Mouse (Mus musculus): ENCODE measurements around the gene Mybph.

The Mybph gene

DNA sequence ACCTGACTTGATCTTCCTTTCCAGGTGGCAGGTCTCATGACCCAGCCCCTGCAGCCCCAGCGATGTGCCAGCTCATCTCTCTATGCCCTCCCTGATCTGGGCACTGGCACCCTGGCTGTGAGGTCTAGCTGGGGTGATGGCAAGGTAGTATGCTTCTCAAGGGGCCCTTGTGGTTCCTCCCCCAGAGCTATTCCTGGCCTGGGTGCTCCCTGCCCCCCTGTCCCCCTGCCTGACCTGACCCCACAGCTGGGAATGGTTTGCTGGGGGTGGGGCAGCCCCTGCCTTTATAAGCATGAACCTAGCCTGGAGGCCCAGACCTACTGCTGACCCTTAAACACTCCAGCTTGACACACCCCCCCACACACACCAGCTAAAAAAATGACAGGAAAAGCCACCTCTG is at the start of gene Mybph:
Gene Mybph, plus strand, starts transcription at position 323 of the 400 bp plus-strand sequence.
- no peak for DNase-seq (ENCODE audit: extremely low spot score, low read depth, low spot score)

DNA sequence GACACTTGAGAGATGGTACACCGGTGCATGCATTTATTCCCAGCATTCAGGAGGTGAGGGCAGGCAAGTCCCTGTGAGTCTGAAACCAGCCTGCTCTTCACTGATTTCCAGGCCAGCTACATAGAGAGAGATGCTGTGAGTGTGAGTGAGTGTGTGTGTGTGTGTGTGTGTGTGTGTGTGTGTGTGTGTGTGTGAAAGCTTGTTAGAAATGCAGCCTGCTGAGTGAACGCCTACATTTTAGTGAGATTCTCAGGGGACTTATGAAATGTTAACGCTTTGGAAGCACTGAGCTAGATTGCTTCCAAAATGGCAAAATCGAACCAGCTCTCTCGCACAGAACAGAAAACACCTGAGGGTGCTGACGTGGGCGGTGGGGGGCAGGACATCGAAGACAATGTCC is 47.2 kb upstream of the Mybph start:
- no peak for DNase-seq (ENCODE audit: extremely low spot score, low read depth, low spot score)

DNA sequence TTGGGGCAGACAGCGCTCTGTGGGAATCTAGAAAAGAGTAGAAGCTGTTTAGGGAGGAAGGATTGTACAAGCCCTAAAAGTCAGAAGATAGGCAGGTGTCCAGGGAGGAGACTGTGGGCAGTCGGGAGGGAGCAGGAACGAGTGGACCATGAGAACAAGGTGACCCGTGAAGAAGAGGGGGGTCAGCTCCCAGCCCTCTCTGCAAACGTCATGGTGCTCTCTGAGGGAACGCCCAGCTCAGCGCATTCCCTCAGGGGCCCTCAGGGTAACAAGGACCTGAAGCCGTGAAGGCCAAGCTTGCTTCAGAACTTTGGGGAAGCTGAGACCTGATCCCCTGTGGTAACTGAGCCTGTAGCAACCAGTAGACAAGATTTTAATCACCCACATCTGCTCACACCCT is 43.2 kb upstream of the Mybph start:
- no peak for DNase-seq (ENCODE audit: extremely low spot score, low read depth, low spot score)

DNA sequence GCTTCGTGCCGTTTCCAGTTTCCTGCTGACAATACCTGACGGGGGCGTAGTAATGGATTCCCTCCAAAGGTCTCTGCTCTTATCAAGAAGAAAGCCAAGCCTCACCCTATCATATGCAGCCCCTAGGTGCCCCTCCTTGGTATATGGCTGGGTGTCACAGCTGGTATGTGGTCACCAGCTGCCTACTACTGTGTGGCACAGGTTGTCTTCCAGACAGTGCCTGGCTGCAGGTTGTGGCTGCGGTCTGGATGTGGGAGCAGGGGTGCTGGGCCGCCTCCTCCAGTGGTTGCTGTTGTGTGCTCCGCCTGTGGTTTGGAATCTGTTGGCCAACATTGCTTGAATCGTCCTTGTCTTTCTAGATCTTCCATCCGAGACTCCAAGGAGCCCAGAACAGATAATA is 42.5 kb upstream of the Mybph start:
- DNase-seq (ENCODE audit: extremely low spot score, low read depth, low spot score): no peak

DNA sequence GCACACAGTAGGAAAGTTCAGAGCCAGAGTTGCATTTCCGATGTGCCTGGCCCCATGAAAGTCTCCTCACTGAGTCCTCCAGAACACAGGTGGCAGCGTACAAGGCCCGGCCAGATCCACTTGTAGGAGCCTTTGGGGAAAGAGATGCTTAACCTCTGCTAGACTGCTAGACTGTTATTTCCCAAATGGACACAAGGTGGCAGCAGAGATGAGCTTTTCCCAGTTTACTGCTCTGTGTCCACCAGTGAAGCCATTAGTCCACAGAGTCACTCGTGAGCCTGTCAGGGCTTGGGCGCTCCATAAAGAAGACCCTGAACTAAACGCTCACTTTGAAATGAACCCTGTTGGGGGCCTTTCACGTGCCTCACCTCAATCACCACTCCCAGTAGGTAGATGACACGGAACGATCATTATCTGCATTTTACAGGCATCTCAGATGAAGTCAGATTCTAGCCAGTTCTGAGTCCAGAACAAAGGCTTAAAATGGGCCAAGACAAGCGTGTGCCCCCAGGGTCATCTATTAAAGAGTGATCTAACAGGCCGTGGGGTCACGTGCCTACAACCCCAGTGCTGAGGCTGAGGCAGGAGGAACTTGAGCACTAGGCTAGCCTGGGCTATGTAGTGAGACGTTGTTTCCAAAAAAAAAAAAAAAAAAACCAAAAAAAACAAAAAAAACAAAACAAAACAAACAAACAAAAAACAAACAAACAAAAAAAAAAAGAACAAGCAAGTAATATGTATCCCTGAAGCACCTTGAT is 41.4 kb upstream of the Mybph start:
- DNase-seq (ENCODE audit: extremely low spot score, low read depth, low spot score): peak; percentile 96

DNA sequence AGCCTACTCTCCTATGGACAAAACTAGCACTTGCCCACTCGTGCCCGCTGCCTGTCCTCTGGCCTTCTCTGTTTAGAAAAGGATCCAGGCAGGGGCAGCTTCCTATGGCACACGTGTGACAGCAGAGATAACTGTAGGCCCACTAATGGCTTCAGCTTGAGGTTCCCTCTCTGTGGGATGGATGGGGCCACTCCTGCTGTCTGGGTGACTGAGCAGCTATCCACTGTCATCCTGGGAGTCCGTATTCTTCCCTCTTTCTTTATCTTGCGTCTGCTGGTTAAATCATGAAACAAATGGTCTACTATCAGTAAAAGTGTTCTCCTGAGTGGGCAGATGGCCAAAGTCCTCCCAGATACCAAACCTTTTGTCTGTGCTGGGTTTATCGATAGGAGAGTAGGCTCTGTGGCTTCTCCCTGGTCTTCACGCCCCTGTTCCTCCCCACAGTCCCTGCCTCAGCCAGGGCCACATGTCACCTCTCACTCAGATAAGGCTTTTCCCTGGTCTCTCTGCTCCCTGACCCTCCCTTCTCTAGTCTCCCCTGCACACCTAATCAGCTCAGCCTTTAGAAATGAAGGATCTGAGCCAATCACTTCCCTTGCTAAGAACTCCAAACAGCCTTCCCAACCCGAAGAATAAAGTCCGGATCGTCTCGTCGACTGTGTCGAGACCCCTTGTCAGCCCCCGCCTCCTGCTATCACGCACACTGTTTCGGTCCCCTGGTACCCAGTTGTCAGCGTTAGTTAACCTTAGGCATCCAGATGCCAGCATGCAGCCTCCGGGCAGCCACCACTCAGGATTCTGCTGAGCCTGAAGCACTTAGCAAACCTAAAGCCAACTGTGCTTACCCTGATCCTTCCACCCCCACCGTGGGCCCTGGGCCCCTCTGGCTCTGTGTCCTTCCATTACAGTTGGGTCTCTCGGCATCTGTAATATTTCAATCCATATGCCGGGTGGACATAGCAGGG is 40.3 kb upstream of the Mybph start:
- DNase-seq (ENCODE audit: extremely low spot score, low read depth, low spot score): no peak

DNA sequence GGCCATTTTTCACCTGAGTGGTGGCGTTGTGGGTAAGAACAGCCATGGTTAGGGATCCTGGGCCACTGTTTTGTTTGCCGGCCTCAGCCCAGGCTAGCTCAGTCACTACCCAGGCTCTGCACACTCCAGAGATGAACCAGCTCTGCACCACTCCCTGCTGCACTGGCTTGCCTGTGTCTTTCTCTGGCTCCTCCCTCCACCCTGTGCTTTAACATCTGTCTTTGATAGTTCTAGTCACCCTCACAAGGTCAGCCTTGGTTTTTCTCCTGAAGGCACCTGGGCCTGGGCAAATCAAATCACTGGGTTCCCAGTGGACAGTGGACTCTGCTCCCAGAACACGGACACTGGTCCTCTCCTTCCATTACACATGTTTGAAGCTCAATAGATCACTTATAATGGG is 39.1 kb upstream of the Mybph start:
- DNase-seq (ENCODE audit: extremely low spot score, low read depth, low spot score): no peak

DNA sequence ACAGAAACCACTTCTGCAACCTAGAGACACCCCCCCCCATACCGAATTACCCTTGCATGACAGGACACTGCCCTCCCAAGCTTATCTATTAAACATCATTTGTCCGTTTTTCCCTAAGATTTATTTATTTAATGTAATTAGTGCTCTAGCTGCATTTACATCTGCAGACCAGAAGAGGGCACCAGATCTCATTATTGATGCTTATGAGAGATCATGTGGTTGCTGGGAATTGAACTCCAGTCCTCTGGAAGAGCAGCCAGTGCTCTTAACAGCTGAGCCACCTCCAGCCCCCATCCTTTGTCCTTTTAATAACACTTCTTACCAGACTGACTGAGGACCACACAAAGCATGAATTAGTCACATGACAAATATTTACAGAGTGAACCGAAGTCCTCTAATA is 38.6 kb upstream of the Mybph start:
- DNase-seq (ENCODE audit: extremely low spot score, low read depth, low spot score): no peak

DNA sequence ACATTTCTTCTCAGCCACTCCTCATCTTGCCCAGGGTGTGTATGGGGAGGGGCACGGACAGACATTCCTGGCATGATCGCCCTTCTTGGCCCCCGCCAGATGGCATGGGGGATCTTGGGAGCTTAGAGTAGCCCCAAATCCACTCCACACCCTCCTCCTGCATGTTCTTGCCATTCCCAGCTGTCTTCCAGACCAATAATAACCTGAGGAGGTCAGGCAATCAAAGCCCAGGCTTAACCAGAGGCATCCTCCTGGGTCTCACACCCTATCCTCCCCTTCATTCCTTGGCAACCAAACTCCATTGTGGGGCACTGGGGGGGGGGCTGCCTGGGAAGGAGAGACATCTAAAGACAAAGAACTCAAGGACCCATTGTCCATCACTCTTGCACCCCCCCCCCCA is 32.8 kb upstream of the Mybph start:
- no peak for DNase-seq (ENCODE audit: extremely low spot score, low read depth, low spot score)

DNA sequence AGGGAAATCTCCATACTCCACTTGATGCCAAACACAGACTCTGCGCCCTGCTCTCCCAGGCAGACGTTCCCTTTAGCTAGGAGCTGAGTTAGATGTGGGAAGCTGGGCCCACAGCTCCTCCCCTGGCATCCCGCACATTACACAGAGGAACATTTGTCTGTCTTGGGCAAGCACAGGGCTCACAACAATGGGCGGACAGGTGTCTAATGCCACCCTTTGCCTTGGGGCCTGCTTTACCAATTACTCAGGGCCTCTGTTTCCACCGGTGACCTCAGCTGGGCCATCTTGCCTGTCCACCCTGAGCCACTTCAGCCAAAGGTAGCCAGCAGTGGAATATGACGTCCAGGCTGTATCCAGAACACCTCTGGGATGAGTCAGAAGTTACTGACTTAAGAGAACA is 31.8 kb upstream of the Mybph start:
- DNase-seq (ENCODE audit: extremely low spot score, low read depth, low spot score): no peak

DNA sequence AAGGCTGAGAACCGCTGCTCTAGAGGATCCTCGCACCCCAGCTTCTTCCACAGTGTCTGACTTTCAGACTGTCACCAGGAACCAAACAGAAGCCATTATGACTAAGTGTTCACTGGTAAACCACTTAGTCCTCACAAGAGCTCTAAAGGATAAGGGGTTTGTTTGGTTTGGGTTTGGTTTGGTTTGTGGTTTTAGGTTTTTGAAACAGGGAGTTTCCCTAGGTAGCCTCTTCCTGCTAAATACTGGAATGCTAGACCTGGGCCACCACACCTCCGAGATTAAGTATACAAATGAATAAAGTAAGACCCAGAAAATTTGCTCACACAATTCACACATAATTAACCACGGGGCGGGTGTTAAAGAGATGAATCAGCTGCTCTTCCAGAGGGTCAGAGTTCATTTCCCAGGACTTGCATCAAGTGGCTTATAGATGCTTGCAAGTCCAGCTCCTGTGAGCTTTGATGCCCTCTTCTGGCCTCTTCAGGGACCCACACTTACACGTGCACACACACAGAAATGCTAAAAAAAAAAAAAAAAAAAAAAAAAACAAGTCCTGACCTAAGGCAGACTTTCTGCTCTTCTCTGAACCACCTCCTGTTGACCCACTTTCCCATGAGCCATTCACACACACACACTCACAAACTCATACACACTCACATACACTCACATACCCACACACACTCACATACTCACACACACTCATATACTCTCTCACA is 30.6 kb upstream of the Mybph start:
- no peak for DNase-seq (ENCODE audit: extremely low spot score, low read depth, low spot score)

DNA sequence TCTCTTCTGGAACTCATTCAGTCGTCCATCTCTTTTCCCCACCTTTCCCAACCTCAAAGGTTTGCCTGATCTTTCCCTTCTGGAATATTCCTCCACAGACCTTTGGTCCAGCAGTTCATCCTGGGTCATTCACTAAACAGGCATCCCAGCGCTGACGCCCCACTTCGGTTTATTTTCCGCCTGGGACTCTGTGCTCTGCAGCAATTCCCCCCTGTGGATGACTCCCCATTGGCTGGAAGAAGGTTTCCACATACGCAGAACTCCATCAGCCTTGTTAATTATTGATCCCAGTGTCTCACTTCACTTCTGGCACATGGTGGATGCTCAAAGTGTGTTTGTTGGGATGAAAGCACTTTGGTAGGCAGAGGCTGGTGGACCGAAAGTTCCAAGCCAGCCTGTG is 29.8 kb upstream of the Mybph start:
- DNase-seq (ENCODE audit: extremely low spot score, low read depth, low spot score): no peak

DNA sequence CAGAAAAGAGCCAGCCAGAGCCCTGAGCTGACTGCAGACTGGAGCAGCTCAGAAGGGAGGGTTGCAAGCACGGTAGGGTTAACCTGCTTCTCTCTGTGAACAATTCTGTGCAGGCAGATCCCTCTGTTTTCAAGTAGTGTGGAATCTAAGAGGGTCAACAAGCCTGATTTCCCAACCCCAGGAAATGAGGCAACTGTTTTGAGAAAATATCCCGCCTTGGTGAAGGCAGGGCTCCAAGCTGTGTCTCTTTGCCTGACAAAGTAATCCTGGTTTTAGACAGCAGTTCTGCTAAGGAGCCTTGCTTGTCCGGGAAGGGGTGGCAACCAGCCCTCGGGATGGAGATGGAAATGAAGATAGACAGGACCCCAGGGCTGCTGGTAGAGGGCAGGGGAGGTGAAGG is 28.8 kb upstream of the Mybph start:
- no peak for DNase-seq (ENCODE audit: extremely low spot score, low read depth, low spot score)

DNA sequence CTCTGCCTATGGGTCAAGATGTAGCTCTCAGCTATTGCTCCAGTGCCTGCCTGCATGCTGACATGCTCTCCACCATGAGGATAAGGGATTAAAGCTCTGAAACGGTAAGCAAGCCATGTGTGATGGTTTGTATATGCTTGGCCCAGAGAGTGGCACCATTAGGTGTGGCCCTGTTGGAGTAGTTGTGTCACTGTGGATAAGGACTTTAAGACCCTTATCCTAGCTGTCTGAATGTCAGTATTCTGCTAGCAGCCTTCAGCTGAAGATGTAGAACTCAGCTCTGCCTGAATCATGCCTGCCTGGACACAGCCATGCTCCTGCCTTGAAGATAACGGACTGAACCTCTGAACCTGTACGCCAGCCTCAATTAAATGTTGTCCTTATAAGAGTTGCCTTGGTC is 26.7 kb upstream of the Mybph start:
- DNase-seq (ENCODE audit: extremely low spot score, low read depth, low spot score): no peak

DNA sequence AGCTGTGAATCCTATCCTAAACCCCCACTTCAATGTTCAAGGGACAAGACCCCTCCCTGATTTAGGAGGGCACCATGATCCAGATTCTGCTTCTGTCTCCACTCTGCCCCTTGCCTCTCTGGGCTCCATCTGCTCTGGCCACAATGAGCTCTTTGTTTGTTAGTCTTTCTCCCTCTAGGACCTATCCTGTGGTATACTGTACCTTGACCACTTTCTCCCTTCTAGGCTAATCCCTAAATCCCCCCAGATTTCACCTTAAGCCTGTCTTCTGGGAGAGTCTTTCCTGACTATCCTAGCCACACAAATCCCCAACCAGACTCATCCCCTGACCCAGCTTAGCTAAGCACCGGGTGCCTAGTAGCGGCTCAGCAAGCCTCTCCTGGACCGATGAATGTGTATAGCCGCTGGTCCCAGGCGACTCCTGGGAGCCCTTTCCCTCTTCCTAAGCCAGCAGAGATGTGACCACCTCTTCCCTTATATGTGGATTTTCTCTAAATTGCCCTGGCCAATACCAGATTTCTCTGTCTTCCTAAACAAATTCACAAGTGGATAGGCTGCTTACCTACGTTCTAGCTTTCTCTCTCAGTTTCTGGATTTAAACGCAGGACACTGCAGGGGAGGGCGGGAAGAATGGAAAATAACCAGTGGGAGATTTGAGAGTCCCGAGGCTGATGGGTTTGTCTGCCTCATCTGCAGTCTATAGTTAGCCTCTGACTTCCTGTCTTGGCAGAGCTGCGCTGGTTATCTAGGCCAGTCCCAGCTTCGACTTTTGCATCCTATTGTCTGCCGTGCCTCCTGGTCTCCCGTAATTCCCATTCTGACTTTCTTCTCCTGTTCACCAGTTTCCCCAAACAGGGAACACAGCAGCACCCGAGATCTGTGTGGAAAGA is 25.6 kb upstream of the Mybph start:
- no peak for DNase-seq (ENCODE audit: extremely low spot score, low read depth, low spot score)

DNA sequence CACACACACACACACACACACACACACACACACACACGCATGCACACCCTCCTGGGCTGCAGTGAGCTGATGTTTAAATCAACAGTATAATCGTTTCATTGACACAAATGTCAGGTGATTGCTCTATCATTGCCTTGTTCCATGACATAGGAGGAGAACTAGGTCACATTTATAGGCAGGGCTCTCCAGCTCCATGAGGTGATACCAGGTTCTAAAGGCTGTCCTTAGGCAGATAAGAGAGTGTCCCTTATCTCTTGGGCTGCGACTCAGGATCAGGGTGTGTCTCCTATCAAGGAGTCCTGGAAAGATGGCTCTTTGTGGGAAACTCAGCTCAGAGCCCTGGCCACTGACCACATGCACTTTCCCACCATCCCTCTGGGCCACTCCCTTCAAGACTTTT is 24.7 kb upstream of the Mybph start:
- DNase-seq (ENCODE audit: extremely low spot score, low read depth, low spot score): no peak

DNA sequence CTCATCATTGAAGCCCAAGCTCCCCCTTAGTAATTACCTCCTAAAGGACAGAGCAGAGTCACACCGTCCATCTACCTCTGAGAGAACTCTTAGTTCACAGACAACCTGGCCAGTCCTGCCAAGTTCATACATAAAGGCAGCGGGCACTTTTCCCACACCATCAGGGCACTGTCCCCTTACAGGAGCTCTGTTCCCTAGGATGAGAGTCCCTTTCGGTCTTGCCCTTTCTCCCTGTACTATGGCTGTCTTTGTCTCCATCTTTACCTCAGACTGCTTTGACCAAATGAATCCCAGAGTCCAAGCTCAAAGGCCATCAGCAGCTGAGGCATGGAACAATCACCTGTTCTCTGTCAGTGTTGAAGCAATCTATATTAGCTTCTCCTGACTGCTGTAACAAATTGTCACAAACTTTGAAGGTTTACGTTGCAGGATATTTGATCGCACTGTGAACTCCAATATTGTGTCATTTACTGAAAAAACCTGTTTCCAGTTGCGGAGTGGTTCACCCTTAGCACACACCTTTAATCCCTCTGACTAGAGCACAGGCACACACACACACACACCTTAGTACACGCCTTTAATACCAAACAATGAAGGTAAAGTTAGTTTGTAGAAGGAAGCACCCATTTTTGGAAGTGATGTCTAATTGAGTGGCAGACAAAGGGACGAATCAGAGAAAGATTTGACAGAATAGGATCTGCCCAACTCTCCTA is 24.1 kb upstream of the Mybph start:
- DNase-seq (ENCODE audit: extremely low spot score, low read depth, low spot score): no peak

DNA sequence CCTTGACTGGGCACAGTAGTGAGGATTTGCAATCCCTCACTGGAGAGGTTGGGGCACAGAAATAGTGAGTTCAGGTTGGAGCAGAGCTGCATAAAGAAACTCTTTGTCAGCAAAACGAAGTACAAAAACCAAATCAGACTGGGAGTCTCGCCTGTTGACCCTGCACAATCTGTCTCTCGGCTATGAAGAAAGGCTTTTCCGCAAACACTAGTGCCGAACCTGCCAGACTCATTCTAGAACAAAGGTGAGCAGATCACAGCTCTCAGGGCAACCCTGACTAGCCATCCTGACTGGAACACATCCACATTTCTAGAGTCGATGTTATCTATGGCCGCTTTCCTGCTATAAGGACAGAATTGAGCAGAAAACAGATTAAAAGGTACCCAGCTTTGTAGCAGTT is 20.2 kb upstream of the Mybph start:
- DNase-seq (ENCODE audit: extremely low spot score, low read depth, low spot score): no peak

DNA sequence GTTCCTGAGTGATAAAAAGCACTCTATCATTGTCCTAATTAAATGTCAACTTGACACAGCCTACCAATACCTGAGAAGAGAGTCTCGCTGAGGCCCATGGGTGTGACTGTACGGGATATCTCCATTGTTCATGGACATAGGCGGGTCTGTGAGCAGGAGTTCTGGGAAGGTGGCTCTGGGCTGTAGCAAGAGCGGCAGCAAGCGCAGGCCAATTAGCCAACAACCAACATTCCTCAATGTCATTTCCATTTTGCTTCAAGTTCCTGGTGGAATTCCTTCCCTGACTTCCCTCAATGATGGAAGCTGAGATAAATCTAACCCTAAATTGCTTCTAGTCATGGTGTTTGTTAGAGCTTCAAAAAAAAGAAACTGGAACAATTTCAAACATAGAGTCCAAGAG is 15.3 kb upstream of the Mybph start:
- no peak for DNase-seq (ENCODE audit: extremely low spot score, low read depth, low spot score)

DNA sequence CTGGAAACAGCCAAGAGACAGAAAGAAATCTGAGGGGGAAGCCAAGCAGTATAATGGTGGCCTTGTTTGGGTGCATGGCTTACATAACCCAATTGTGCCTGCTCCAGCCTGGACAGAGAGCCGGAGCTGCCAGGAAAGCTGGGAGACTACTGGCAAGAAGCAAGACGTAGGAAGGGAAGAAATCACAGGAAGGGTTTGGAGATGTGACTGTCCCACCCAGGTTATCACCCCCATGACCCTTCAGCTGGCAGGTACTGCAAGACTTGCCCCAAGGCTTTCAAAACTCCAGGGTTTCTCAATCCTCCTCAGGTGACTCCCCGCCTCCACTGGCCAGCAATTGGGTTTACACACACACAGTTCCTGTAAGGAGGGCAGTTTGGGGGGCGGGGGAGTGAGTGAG is 11.2 kb upstream of the Mybph start, which contains the start of gene Chil1:
Gene Chil1, plus strand, starts transcription at position 152 of the 400 bp plus-strand sequence.
- no peak for DNase-seq (ENCODE audit: extremely low spot score, low read depth, low spot score)
